Mouse (Mus musculus): ENCODE results near the gene Rras.

DNA sequence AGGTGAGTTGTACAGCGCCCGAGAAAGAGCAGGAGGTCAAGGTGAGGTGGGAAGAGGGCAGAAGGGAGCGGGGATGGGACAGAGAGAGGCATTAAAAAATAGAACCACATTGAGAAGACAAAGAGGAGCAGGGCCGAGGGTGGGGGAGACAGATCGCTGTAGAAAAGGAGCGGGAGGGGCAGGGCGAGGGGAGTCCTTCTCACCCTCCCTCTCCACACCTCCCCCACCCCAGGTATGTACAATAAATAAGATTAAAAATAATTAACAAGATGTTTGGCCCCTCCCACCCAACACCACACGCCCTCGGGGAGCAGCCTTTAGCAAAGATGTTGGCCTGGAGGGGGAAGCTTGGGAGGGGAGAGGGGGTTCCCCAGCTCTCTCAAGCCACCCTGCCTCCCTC is 10.0 kb downstream of the Rras start:
- no peak for TF ChIP-seq CTCF (IDR thresholded peaks at IDR 0.05; ENCODE audit: extremely low read depth, insufficient read depth, insufficient read length, insufficient replicate concordance)
- no peak for TF ChIP-seq POLR2A (IDR thresholded peaks at IDR 0.05; ENCODE audit: low read depth, low read length)
